ENCODE assay signal across 13 mouse cellular contexts in genomic region chr17:66262681-66263240, GRCm38 (mm10).
"Had no signal": no experiment of that assay in that cellular context is flagged by ENCODE, and none has a peak within 500 bp of the region (broad histone marks: within the 10 kb centered on the region; RNA-seq: fewer than 3 reads in every experiment).

No protein-coding gene starts in this region.

- H3K9me3 ChIP-seq: kidney, embryonic 15.5 days; limb, embryonic 10.5 days; liver, embryonic 15.5 days; midbrain, embryonic 13.5 days; neural tube, embryonic 15.5 days had no signal

- H3K27me3 ChIP-seq: liver, embryonic 15.5 days; midbrain, embryonic 13.5 days; neural tube, embryonic 15.5 days had no signal

- DNase-seq: kidney, adult 2 months; kidney, postnatal 14 days; lung, adult 2 months; lung, postnatal 36 days; spleen, adult 18-20 months; thymus, postnatal 36 days had no signal

- H3K9ac ChIP-seq: kidney, embryonic 15.5 days; liver, embryonic 15.5 days; midbrain, embryonic 13.5 days; neural tube, embryonic 15.5 days had no signal

- ATAC-seq: lung, postnatal 0 days; midbrain, embryonic 13.5 days had no signal

- H3K4me1 ChIP-seq: kidney, embryonic 15.5 days; liver, embryonic 15.5 days; neural tube, embryonic 15.5 days had no signal

- H3K4me2 ChIP-seq: kidney, embryonic 15.5 days; liver, embryonic 11.5 days; liver, embryonic 15.5 days; midbrain, embryonic 13.5 days; neural tube, embryonic 15.5 days had no signal

- H3K36me3 ChIP-seq: kidney, embryonic 15.5 days; limb, embryonic 10.5 days; liver, embryonic 15.5 days; midbrain, embryonic 13.5 days; neural tube, embryonic 15.5 days had no signal

- H3K4me3 ChIP-seq: kidney, embryonic 15.5 days; limb, embryonic 10.5 days; liver, embryonic 15.5 days; midbrain, embryonic 13.5 days; neural tube, embryonic 15.5 days had no signal

- H3K27ac ChIP-seq: kidney, embryonic 15.5 days; limb, embryonic 10.5 days; liver, embryonic 15.5 days; midbrain, embryonic 13.5 days; neural tube, embryonic 15.5 days had no signal
